Mouse (Mus musculus) hindlimb bud, embryonic 11.5 days (tissue): ENCODE data around the gene Nhlh2.

Experiments
- DNase-seq: peaks from one replicate; pipeline ENCODE4 v3.0.0-alpha.2; 2012; ENCODE audit warnings: low read depth, low spot score; ENCODE audit errors: extremely low spot score

Gene Nhlh2

DNA sequence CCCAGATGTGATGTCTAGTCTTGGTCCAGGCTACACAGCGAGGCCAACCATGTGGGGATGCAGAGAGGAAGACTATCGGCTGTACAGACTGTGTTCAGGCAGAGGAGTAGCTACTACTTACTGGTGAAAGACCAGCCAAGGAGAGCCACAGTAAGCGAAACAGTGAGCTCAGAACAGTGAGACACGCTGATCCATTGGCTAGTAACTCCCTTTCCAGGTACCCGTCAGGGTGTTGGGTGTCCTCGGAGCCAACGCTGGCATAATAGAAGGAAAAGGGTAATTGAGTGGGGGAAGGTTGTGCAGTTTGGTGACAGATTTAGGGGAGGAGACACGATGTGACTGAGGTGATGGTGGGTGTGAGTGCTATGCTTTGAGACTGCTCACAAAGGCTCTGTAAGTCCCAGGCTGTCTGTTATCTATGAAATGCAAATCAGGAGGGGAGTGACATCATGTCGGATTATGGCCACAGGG, 15.1 kb downstream of the Nhlh2 start:
- DNase-seq = no peak

DNA sequence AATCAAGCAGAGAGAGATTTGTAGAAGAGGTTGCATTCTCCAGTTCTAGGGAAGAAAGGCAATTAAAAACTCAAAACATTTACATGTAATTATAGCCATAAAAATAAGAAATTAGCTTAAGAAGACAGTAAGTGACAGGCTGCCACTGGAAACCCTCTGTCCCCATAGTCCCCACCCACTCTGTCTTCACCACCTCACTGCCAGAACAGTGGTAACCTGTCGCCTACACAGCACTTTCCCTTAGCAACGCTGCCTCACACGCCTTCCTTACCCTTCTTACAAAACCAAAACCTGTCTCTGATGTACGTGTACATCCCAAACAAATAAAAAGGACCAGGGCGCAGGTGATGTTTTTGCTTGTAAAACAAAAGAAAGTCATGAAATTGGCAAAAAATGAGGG, 15.8 kb downstream of the Nhlh2 start:
- no peak for DNase-seq

DNA sequence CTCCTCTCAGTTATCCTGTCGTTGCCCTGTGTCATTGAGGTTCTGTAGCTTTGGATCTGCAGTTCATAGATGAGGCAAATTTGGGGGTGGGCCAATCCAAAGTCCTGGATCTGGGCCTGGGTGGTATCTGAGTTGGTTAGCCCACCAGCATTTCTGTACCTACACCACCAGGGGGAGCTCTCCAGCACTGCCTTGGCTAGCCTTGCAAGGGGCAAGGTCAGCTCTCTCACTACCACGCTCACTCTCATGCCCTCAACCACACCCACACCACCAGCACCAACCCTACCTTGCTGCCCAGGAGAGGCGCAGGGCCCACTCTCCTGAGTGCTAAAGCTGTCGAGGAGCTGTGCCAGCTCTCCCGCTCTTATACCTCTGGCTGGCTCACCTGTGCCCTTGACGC, 18.0 kb downstream of the Nhlh2 start:
- DNase-seq = no peak

DNA sequence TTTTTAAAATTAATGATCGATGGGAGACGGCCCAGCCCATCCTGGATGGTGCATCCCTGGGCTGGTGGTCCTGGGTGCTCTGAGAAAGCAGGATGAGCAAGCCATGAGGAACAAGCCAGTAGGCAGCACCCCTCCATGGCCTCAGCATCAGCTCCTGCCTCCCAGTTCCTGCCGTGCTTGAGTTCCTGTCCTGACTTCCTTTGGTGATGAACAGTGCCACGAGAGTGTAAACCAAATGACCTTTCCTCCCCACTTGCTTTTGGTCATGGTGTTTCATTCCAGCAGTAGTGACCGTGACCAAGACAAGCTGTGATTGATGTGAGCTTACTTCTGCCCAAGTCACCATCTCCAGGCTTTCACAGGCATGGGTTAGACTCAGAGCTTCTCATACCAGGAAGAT, 27.9 kb downstream of the Nhlh2 start:
- no peak for DNase-seq

DNA sequence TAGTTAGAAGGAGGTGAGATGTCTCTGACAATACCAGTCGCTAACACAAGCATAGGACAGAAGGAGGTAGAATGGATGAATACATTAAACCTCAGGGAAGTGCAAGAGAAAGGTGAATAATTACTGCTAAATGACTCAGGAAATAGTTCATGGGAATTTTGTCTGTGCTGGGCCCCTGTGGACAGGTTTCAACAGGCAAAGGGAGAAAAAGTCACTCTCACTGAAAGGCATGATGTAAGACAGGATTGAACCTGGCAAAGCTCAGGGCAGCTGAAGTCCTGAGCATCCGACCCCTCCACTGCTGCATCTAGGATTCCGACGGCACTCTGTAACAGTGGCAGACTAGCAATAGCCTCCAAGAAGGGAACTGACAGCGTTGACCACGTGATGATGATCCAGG, 28.7 kb downstream of the Nhlh2 start:
- no peak for DNase-seq

DNA sequence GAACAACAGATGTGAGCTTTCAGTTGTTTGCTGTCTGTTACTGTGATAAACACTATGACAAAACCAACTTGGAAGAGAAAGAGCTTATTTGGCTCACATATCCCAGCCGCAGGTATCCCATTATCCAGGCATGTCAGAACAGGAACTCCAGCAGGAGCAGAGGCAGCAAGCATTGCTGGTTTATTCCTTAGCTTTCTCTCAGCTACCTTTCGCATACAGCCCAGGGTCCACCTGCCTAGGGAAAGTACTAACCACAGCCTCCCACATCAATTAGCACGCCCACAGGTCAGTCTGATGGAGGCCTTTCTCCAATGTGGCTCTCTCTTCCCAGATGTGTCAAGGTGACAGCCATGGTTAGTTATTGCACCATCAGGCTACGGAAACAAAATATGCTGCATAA, 31.8 kb downstream of the Nhlh2 start:
- no peak for DNase-seq

DNA sequence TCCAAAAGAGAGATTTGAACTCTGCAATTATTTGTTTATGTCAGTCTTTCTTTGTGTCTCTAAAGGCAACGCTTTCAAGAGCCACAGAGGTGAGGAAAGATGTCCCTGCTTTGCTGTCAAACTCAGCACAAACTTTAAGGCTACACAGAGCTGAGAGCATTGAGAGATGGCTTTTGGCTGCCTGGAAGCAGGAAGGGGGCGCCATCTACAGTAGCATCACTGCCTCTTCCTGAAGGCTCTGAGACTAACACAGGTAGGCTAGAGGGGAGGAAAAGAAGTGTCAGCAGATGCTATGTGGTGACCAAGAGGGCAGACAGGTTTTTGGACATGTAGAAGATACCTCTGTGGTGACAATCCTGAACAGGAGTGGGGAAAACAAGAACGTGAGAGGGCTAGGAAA, 35.2 kb downstream of the Nhlh2 start:
- DNase-seq = no peak

DNA sequence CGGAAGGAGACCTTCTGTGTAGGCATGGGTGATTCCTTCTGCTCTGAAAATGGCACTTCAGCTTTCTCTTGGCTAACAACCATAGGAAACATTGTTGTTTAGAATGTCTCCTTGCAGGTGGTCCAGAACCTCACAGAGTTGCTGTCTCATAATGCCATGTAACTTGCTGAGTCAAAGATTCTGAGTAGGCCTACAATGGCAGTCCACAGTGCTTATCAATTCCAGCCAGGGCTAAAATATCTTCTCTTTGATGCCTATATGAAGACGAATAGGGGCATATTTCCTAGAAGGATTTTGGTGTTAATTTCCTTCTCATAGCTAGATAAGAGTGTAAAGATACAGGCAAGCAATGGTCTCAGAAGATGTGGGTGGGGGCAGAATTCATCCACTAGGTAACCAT, 37.7 kb downstream of the Nhlh2 start:
- no peak for DNase-seq

DNA sequence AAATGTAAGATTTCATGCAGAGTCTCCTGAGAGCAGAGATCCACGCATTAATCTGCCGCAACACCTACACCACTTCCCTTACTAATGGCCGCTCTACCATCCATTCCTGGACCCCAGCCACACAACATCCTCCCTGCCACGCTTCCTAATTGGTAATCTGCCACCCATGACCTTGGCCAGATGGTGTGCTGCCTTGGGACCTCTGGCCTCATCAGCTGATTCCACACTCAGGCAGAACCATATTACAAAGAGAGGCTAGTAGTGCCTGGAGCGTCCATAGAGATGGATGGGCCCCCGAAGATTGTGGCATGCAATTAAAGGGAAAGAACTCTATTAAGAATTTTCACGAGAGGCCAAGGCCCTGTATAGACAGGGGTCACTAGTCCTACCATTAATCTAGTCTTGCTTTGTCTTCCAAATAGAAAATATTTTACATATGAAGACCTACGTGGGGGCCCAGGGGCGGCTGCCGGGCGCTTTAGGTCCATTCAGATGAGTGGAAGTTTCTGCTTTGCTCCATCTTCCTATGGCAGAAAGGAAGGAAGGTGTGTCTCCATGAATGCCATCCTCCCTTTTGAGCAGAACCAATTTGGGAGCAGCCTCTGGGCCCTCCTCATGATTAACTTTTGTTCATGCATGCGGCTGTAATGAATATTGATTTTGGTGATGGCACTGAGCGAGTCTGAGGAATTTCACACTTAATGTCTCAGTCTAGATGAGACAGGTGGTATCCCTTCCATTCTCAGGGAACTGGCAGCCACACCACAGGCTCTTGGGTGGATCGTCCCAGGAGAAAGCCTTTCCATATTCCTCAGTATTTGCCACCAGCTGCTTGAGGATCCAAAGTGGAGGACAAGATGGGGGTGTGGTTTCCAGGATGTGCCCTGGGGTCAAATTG, 39.6 kb downstream of the Nhlh2 start:
- no peak for DNase-seq

DNA sequence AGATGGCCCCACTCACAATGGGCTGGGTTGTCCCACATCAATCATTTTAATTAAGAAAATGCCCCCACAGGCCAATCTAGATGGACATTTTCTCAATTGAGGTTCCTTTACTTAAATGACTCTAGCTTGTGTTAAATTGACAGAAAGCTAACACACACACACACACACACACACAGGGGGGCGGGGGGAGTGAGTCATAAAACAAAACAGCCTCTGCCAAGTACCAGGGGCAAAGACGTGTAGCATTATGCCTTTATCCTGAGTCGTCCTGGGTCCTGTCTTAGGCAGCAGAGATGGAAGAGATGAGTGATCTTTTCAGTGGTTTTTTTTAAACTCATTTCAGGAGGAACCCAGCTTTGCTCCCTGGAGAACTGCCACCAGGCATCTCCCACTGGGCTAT, 42.2 kb downstream of the Nhlh2 start:
- no peak for DNase-seq

DNA sequence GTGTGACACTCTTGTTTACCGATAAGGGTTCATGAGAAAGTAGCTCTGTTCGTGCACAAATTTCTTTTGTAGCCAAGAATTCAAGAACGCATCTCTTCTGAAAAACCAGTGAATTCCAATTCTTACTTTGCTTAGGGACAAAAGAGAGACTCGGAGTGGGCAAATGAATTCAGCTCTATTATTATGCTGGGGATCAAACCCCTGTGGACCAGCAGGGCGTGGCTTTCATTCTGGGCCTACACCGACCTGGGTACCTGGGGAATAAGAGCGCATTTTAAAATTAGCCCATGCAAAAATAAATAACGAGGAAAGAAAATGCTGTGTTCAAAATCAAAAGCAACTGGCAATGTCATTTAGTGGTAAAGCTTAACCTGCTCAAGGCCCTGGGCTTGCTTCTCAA, 43.4 kb downstream of the Nhlh2 start:
- no peak for DNase-seq

DNA sequence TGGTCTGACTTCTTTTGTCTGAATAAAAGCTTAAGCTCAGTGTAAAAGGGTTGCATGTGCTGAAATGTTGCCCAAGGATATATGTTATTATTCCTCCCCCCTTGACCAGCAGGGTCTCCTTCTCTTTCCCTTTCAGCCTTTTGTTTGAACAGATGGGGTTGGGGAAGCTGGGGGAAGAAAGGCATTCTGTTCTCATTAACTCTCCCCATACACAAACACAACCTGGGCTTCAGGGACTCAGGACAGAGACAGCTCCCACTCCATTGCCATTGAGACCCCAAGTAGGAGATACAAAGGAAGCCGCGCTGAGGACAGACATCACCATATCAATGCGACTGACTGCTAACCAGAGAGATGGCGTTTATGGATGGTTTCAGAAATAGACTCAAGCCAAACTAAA, 46.0 kb downstream of the Nhlh2 start:
- DNase-seq = no peak

DNA sequence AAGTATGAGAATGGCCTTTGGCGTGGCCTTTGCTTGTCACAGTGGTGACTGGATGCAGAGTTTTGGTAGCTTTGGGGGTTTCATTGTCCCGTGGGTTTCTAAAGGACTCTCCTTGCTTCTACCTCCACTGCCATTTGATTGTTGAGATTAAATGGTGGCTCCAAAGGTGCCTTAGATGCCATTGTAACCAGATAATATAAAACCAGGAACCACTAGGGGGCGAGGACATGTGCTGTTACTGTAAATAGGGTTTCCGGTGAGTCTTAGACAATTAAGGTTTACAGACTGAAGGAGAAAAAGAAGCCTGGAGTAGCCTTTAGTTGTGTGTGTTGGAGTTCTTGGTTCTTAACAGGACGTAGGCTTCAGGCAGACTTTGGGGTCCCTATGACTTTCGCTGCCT, 50.2 kb downstream of the Nhlh2 start:
- DNase-seq = no peak

DNA sequence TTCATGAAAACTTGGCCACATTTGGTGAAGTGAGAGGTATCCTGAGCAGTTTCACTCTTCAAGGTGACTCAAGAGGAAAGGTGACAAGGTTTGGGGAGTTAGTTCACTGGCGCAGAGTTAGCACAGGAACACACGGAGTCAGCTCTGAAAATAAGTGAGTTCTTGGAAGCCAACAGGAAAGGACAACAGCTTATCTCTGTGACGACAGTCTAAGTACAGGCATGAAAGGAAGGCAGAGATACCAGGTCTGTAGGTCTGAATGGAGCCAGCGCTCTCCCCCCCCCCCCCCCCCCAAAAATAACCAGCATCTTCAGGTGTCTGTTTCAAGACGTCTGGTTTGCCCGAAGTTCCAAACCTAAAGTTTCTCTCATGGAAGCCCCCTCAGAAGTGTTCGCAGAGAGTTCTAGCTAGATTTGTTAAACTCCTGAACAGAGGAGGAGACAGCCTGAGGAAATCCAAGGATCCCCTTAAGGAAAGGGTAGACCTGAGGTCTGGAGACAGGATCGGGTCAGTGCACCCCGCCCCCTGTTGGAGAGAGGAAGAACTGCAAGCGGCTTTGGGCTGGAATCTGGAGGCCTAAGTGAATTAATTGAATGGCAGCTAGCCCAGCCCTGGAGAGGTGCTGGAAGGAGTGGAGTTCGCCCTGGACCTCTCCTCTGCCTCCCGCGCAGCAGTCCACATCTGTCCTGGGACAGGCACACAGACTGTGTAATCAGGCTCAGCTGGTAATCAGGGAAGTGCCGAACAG, 52.2 kb downstream of the Nhlh2 start:
- peak; percentile 35 for DNase-seq

DNA sequence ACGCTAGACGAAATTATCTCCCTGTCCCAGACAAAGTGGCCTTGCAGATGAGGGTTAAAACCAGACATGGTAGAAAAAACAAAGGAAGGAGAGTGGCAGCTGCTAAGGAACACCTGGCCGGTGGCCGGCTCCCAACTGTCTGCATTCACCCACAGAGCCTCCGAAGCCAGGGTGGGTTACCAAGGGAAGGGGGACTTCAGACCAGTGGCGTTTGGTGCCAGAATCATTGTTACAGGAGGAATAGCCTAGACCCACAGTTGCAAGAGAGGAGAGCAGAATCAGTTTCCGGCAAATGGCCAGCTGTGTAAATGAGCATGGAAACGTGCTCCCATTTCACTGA, 52.8 kb downstream of the Nhlh2 start:
- no peak for DNase-seq

DNA sequence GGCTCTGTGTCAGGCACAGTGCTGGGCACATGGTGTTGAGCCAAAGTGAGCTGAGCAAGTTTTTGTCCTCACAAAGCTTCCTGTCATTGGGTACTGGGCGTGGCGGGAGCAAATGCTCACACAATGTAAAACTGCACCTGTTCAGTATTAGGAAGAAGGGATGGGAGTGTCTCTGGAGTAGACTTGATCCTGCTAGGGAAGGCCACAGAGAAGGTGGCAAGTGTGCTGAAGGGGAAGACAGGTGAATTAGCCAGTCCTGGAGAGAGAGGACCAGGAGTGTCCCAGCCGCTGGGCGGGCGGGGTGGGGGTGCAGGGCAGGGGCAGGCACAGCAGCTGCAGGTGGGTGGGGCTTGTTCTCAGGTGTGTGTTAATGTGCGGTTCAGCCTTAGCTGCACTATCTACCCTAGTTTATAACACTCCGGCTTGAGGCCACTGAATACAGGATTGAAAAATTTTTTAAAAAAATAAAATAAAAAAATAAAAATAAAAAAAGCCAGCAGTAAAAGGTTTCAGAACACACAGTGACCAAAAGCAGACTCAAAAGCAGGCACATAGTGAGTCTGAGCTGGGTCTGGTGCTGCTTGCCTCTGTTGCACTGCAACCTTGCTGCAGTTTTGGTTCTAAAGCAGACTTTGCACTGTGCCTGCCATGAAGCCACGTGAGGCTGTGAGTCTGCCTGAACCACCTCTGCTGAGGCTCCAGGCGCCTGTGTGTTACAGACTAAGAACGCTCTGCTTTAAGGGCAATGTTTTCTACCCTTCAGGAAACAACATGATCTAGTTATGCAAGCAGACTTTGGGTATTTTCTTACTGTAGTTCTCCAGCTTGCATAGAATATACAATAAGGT, 53.6 kb downstream of the Nhlh2 start:
- DNase-seq = no peak

DNA sequence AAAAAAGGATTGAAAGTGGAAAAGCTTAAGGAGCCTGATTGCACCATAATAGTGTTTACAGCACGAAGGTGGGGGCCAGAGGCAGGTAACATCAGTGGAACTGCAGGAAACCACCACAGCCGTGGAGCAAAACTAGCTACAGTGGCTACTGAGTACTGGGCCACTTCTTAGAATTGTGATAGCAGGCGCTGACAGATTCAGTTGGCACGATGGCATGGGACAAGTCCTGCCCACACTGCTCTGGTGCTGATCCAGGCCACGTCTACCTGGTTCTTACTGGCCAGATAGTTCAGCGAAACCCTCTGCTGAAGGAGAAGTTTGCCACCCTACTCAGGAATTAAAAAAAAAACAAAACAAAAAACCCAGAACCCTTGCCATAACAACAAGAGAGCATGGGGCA, 54.7 kb downstream of the Nhlh2 start:
- no peak for DNase-seq
